Mouse (Mus musculus): ENCODE results near the gene Cisd3.
"Not testable (repeated sequence)": the region's sequence is repeated elsewhere in the genome, so short reads cannot be mapped to it uniquely, and the experiment has no call there.

Cisd3 gene

GRCm38 (mm10) chr11:97686322-97686908 is 789 bp downstream of the Cisd3 start:
- DNase-seq (ENCODE audit: low read depth, low spot score): no peak

- no peak for DNase-seq (ENCODE audit: low read depth, low spot score)
These were observed 1.4 kb downstream of the Cisd3 start for GRCm38 (mm10) chr11:97687061-97687460.

GRCm38 (mm10) chr11:97689861-97690260 is 4.2 kb downstream of the Cisd3 start:
- no peak for DNase-seq (ENCODE audit: low read depth, low spot score)

GRCm38 (mm10) chr11:97694435-97694834 is 8.8 kb downstream of the Cisd3 start:
- DNase-seq (ENCODE audit: low read depth, low spot score): no peak

GRCm38 (mm10) chr11:97694921-97695711 is 9.5 kb downstream of the Cisd3 start:
- peak; percentile 45 for DNase-seq (ENCODE audit: low read depth, low spot score)

- DNase-seq (ENCODE audit: low read depth, low spot score): peak; percentile 28
These were observed 10.2 kb downstream of the Cisd3 start for GRCm38 (mm10) chr11:97695712-97696401.

- DNase-seq (ENCODE audit: low read depth, low spot score): no peak
These were observed 11.0 kb downstream of the Cisd3 start for GRCm38 (mm10) chr11:97696669-97697068.

GRCm38 (mm10) chr11:97697199-97697890 is 11.7 kb downstream of the Cisd3 start:
- DNase-seq (ENCODE audit: low read depth, low spot score): no peak

- no peak for DNase-seq (ENCODE audit: low read depth, low spot score)
These were observed 12.4 kb downstream of the Cisd3 start for GRCm38 (mm10) chr11:97697891-97698529.

GRCm38 (mm10) chr11:97698741-97699611 is 13.3 kb downstream of the Cisd3 start:
- peak; percentile 37 for DNase-seq (ENCODE audit: low read depth, low spot score)

- DNase-seq (ENCODE audit: low read depth, low spot score): peak; percentile 93
These were observed 14.0 kb downstream of the Cisd3 start for GRCm38 (mm10) chr11:97699626-97700002.

- DNase-seq (ENCODE audit: low read depth, low spot score): peak; percentile 37
These were observed 14.5 kb downstream of the Cisd3 start, which contains the start of gene Pcgf2 for GRCm38 (mm10) chr11:97700003-97700745. Gene Pcgf2 (minus strand): TSS chr11:97700497.

GRCm38 (mm10) chr11:97700746-97701580 is 15.3 kb downstream of the Cisd3 start:
- DNase-seq (ENCODE audit: low read depth, low spot score): no peak

- DNase-seq (ENCODE audit: low read depth, low spot score): no peak
These were observed 16.2 kb downstream of the Cisd3 start for GRCm38 (mm10) chr11:97701581-97702392.

- peak; percentile 83 for DNase-seq (ENCODE audit: low read depth, low spot score)
These were observed 16.7 kb downstream of the Cisd3 start for GRCm38 (mm10) chr11:97702393-97702745.

GRCm38 (mm10) chr11:97703039-97703826 is 17.6 kb downstream of the Cisd3 start, which contains the start of gene Psmb3:
Gene Psmb3 (plus strand): TSS chr11:97703399.
- DNase-seq (ENCODE audit: low read depth, low spot score): peak; percentile 100

- not testable (repeated sequence) for DNase-seq (ENCODE audit: low read depth, low spot score)
These were observed 24.4 kb downstream of the Cisd3 start for GRCm38 (mm10) chr11:97710067-97710466.
